Mouse (Mus musculus): ENCODE measurements around the gene Mafk.
A peak's percentile ranks its signal among the peaks of the same experiment; 100 is the strongest.

Mafk gene

GRCm38 (mm10) chr5:139796900-139797299, 5.6 kb downstream of the Mafk start:
- peak; percentile 79 for DNase-seq (ENCODE audit: low spot score)

GRCm38 (mm10) chr5:139797473-139798167, 6.3 kb downstream of the Mafk start:
- peak; percentile 87 for DNase-seq (ENCODE audit: low spot score)

GRCm38 (mm10) chr5:139798168-139798900, 7.0 kb downstream of the Mafk start:
- no peak for DNase-seq (ENCODE audit: low spot score)

- DNase-seq (ENCODE audit: low spot score) = no peak
Observed at GRCm38 (mm10) chr5:139799041-139799440, 7.7 kb downstream of the Mafk start.

GRCm38 (mm10) chr5:139799801-139800590, 8.7 kb downstream of the Mafk start:
- no peak for DNase-seq (ENCODE audit: low spot score)

- DNase-seq (ENCODE audit: low spot score) = no peak
Observed at GRCm38 (mm10) chr5:139801231-139801630, 9.9 kb downstream of the Mafk start.

- DNase-seq (ENCODE audit: low spot score) = no peak
Observed at GRCm38 (mm10) chr5:139801880-139802279, 10.6 kb downstream of the Mafk start.

- no peak for DNase-seq (ENCODE audit: low spot score)
Observed at GRCm38 (mm10) chr5:139803165-139803564, 11.9 kb downstream of the Mafk start.

- peak; percentile 48 for DNase-seq (ENCODE audit: low spot score)
Observed at GRCm38 (mm10) chr5:139803601-139804102, 12.3 kb downstream of the Mafk start.

- DNase-seq (ENCODE audit: low spot score) = no peak
Observed at GRCm38 (mm10) chr5:139804107-139804551, 12.8 kb downstream of the Mafk start.

- DNase-seq (ENCODE audit: low spot score) = no peak
Observed at GRCm38 (mm10) chr5:139804573-139805111, 13.3 kb downstream of the Mafk start.

GRCm38 (mm10) chr5:139805924-139806323, 14.6 kb downstream of the Mafk start:
- DNase-seq (ENCODE audit: low spot score) = no peak

- DNase-seq (ENCODE audit: low spot score) = no peak
Observed at GRCm38 (mm10) chr5:139809397-139809796, 18.1 kb downstream of the Mafk start.

- DNase-seq (ENCODE audit: low spot score) = no peak
Observed at GRCm38 (mm10) chr5:139811677-139812397, 20.5 kb downstream of the Mafk start.

GRCm38 (mm10) chr5:139812398-139813125, 21.2 kb downstream of the Mafk start:
- DNase-seq (ENCODE audit: low spot score) = no peak

- no peak for DNase-seq (ENCODE audit: low spot score)
Observed at GRCm38 (mm10) chr5:139813126-139813490, 21.8 kb downstream of the Mafk start.

- peak; percentile 43 for DNase-seq (ENCODE audit: low spot score)
Observed at GRCm38 (mm10) chr5:139813963-139814381, 22.7 kb downstream of the Mafk start.

GRCm38 (mm10) chr5:139815964-139816363, 24.7 kb downstream of the Mafk start:
- DNase-seq (ENCODE audit: low spot score) = no peak

GRCm38 (mm10) chr5:139816445-139816844, 25.1 kb downstream of the Mafk start:
- no peak for DNase-seq (ENCODE audit: low spot score)

GRCm38 (mm10) chr5:139817292-139817691, 26.0 kb downstream of the Mafk start:
- no peak for DNase-seq (ENCODE audit: low spot score)

- DNase-seq (ENCODE audit: low spot score) = no peak
Observed at GRCm38 (mm10) chr5:139818056-139818455, 26.7 kb downstream of the Mafk start.

All from urinary bladder, postnatal 25 days (tissue).